Mouse (Mus musculus): ENCODE results near the gene Wnt8b. TPM values are rescaled to one million over a fixed set of nuclear protein-coding genes. Genes with fewer than 3 reads are reported as not detected.

Gene Wnt8b
- total RNA-seq, 2 experiments from 2014 or later, result 0.10 to 0.20 TPM

DNA sequence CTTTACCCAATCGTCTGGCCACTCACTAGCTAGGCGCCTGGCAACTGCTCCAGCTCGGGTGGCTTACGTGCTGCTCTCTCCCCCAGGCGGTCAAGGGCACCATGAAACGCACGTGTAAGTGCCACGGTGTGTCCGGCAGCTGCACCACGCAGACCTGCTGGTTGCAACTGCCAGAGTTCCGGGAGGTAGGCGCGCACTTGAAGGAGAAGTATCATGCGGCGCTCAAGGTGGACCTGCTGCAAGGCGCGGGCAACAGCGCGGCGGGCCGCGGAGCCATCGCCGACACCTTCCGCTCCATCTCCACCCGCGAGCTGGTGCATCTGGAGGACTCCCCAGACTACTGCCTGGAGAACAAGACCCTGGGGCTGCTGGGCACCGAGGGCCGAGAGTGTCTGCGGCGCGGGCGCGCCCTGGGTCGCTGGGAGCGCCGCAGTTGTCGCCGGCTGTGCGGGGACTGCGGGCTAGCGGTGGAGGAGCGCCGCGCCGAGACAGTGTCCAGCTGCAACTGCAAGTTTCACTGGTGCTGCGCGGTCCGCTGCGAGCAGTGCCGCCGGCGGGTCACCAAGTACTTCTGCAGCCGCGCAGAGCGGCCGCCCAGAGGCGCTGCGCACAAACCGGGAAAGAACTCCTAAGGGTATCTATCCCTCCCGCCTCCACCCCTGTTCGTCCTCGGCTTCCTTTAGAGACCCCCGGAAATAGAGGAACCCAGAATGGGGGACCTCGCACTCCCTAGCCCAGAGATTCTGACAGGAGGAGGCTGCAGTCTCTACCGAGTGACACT is 18.4 kb downstream of the Wnt8b start:
- DNase-seq (ENCODE audit: low spot score in 2 of 2), result peak in 1 of 2 experiments; percentile 48

GRCm38 (mm10) chr19:44512601-44513000 is 19.3 kb downstream of the Wnt8b start:
- DNase-seq (ENCODE audit: low spot score in 2 of 2), result no peak

DNA sequence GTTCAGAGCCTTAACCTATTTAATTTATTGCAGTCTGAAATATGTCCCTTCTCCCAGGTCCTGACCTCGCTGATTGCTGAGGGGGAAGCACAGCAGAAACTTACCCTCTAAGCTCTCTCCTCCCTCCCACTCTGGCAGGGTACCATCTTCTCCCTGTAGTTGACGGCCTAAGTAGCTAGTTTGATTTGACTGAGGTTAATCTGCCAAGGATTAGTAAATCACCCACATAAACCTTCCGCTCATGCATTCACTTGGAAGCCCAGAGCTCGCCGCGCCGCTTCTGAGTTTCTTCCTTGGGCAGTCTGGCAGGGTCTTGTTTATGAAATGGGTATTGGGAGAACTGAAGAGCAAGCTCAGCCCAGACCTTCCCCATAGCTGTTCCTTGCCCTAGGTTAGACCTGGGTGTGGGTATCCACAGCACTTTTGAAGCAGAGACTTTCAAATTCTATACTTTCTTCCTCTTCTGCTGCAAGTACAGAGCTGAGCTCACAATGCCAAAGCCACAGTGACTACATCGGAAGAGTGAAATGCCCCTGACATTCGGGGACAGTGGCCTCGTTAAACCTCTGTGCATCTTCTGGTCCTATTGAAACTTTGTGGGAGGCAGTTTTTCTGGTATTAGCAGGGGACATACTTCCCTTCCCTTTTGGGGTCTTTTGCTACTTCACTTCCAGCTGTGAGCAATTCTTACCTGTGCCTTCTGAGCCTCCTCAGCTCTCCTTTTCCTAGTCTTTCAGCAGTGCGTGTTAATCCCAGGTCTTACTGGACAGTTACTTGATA is 20.0 kb downstream of the Wnt8b start:
- no peak for DNase-seq (ENCODE audit: low spot score in 2 of 2)

DNA sequence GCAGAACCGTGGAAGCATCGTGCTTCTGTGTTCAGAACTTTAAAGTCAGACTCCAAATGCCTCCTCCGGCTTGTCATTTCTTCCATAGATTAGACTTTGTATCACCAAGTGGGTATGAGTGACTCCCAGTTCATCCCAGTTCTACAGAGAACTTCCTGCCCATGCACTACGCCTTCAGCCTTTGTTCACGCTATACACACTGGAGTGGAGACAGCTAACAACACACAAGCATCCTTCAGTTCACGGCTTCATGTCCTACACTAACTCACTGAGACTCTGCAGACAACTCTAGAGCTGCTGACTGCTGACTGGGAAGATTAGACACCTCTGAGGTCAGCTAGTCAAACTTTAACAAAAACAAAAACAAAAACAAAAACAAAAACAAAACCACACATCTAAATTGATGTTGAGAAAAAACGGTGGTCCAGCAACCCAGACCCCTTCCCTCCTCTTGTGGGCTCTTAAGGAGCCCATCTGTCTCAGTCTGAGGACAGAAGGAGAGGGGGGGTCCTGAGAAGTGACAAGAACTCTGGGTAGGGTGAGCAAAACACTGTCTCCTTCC is 20.7 kb downstream of the Wnt8b start:
- DNase-seq (ENCODE audit: low spot score in 2 of 2), result no peak

DNA sequence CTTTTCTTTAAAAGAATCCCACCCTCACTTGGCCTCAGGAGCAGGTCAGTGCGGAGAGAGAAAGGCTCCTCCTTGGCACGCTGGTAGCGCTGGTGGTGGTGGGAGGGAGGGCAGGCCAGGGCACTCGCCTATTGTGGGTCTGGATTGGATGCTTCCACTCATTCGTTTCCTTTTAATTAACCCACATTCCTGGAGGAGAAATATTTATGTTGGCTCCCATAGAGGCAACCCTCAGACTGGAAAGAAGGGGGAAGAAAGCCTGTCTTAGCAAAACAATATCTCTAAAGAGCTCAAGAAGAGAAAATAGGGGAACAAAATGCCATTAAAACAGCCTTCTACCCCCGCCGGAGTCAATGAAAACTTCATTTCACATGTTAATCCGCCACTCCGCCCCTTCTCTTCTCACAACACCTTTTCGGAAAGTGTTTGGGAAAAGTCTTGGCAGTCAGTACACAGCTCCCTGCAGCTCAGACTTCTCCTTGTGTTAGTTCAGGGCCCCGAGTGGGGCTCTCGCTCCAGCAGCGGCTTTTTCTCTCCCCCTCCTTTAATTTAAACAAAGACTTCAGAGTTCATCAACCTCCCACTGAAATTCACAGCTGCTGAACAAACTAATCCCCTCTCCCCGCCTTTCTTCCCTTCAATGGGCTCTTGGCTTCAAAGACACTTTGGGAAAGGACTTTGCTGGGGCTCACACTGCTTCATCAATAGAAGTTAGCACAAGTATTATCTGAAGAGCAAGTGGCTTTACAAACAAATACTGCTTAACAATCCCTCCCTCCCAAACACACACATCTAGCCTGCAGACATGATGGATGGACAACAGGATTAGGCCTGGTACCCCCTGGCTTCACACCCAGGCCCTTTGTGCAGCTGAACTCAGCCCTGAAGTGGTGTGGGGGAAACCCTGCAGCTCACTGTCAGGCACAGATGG is 21.5 kb downstream of the Wnt8b start:
- DNase-seq (ENCODE audit: low spot score in 2 of 2), result no peak

DNA sequence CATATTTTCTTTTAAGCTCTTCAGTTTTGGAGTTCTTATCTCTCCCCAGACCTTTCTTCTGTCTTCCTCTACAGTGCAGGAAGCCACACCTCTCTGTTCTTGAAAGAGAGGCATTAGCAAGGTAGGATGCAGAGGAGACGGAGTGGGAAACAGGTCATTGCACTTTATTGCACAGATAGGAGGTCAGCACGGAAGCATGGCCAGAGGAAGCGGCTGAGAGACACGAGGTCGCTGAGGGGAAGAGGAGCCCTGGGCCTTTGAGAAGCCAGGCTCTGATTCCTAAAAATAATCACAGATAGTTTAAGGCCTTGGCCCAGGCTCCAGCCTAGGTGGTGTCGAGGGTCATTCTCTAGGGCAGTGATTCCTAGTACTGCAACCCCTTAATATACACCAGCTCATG is 22.5 kb downstream of the Wnt8b start:
- no peak for DNase-seq (ENCODE audit: low spot score in 2 of 2)

GRCm38 (mm10) chr19:44517996-44518768 is 24.9 kb downstream of the Wnt8b start:
- DNase-seq (ENCODE audit: low spot score in 2 of 2), result no peak

- DNase-seq (ENCODE audit: low spot score in 2 of 2), result no peak
Observed at GRCm38 (mm10) chr19:44519152-44519551, 25.9 kb downstream of the Wnt8b start.

DNA sequence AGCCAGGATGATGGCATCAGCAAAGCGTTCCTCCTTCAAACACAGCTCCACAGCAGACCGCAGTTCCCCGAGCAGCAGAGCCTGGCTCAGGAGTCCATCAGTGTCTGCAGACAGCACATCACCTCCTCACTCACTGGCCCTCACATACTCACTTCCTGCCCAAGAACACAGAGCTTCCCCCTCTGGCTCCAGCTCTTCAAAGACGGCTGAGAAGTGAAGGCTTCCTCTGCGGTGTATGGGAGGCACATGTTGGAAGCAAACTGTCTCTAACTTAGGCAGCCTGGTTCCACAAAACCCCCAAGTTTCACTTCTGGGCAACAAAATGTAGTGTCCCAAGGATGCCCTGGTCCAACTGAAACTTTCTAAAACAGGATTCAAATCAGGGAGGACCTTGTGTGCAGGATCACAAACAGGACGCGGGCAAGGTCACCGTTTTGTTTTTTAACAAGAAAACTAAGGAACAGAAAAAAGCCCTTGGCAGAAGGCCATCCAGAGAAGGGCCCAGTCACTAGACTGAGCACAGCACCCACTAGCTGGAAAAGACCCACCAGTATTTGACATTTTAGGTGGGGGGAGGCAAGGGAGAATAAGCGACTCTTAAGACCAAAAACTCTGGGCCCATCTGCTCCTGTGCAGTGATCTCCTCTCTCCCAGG is 32.4 kb downstream of the Wnt8b start:
- DNase-seq (ENCODE audit: low spot score in 2 of 2), result no peak

DNA sequence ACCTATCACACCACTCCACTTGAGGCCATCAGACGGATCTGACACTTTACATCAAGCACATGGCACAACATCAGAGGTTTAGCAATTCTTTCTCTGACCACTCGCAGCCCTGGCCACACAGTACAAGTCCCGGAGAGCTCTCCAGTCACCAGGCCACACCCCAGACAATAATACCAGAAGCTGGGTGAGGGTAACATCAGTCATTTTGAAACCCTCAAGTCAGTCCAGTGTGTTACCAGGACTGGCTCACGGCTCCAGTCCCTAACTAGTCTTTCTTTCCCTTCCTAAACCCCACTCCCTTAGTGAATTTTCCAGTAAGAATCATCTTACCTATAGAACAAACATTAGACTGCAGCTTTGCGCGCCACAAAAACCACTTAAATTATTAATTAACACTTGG is 36.7 kb downstream of the Wnt8b start:
- DNase-seq (ENCODE audit: low spot score in 2 of 2), result no peak

- no peak for DNase-seq (ENCODE audit: low spot score in 2 of 2)
Observed at GRCm38 (mm10) chr19:44535376-44535775, 42.1 kb downstream of the Wnt8b start.

DNA sequence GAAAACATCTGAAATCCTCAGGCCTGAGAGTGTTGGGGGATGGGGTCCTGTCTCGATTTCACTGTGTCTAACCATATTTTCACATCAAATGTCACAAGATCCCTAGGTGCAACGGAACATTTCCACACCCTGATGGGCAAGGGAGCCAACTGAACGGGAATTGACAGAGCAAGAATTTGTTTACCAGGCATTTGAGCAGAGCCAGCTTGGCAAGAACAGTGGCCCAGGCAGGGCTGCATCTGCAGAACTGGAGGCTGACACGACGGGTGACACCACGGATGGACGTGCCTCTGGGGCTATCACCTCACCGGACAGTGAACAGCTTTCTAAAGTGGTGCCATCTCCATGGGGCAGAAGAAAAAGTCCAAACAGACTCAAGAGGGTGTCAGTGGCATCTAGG is 44.1 kb downstream of the Wnt8b start:
- no peak for DNase-seq (ENCODE audit: low spot score in 2 of 2)

DNA sequence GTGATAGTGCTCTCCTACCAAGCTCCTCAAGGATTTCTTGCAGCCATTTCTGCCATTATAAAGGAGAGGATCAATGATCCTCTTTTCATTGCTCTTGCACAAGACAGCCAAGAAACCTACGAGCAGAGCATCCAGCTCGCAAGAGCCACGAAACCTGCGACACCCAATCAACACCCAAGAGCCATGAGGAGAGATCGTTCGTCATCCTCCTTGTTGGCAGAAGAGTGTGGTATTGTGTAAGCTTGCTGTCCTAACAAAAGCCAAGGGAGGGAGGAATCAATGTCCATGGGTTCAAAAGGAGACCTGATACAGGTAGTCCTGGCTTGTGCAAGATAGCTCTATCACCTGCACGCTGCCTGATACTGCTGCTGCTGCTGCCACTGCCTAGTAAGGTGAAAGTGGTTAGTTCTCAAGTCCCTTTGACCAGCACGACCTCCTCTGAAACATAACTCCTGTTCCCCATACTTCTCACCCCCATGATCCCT is 49.5 kb downstream of the Wnt8b start:
- DNase-seq (ENCODE audit: low spot score in 2 of 2), result no peak

GRCm38 (mm10) chr19:44544372-44544771 is 51.1 kb downstream of the Wnt8b start:
- DNase-seq (ENCODE audit: low spot score in 2 of 2), result no peak

DNA sequence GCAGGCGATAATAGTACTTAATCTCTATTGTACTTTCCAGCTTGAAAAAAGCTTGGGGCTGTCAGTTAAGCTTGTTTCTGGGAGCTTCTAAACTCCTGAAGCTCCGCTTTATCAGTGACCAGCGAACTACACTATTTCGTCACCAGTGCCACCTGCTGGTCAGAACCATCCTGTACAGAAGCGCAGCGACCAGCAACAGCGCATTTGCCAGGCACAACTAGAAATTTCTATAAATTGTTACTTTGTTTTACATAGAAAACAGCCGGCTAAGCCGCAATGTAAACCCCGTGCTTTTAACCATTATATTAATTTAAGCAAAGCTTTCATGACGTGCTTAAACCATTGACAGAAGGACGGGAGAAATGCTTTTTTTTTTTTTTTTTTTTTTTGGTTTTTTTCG is 51.5 kb downstream of the Wnt8b start:
- DNase-seq (ENCODE audit: low spot score in 2 of 2), result peak; percentile 70 to 74

- peak; percentile 68 to 71 for DNase-seq (ENCODE audit: low spot score in 2 of 2)
Observed at GRCm38 (mm10) chr19:44545321-44546041, 52.2 kb downstream of the Wnt8b start, which contains the start of gene Sec31b. Sec31b (minus strand) TSS chr19:44545864.

- DNase-seq (ENCODE audit: low spot score in 2 of 2), result no peak
Observed at GRCm38 (mm10) chr19:44552731-44553130, 59.5 kb downstream of the Wnt8b start, which contains the start of gene Gm20538. Gm20538 (minus strand) TSS chr19:44552831.

DNA sequence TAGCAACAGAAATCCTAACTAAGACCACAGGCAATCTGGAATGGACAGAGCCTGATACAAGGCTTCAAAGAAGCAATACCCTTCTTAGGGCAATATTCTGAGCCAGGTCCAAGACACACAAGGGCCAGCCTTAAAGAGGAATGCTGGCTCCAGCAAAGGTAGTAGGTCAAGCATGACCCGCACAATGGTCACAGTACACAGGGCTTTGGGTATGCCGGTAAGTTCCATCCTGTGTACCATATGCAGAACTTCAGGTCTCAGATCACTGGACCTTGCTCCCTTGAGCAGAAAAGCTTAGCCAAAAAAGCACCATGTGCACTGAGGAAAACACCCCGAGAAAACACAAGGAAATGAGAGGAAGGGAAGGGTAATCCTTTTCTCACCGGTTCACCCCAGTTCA is 60.0 kb downstream of the Wnt8b start:
- DNase-seq (ENCODE audit: low spot score in 2 of 2), result no peak

DNA sequence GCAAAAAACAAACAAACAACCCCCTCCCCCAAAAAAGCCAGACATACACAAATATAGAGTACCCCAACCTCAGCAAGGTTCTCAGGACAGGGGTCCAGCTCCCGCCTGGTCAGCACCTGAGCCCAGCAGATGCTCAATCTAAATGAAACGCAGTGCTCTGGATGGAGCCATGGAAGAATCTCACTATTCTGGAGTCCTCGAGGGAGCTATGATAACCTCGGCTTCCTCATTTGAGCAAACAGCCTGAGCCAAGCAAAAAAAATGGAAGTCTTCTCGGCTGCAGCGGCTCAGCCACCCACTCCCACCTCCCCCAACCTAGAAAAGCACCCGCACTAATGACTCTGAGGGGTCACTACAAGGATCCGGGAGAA is 61.2 kb downstream of the Wnt8b start:
- no peak for DNase-seq (ENCODE audit: low spot score in 2 of 2)

All from adrenal gland, adult 18-20 months (tissue).